Mouse (Mus musculus) mouse embryonic stem cell (cell line): ENCODE results near the gene Cfap46.

ENCODE experiments used
- in situ Hi-C, 2 experiments: fragments of 300-500 bp; cut with MboI; formaldehyde crosslinking; loops; 1 replicate in 1 of 2; 3 replicates in 1 of 2; pipeline ENCODE4 v1.14.3; 2019 to 2020; ENCODE audit warnings: low sequenced_read_pairs in 2 of 2, low pct_unique_long_range_greater_than_20kb in 1 of 2, mixed read lengths in 1 of 2; ENCODE audit not compliant: unreplicated experiment in 1 of 2

The Cfap46 gene

DNA sequence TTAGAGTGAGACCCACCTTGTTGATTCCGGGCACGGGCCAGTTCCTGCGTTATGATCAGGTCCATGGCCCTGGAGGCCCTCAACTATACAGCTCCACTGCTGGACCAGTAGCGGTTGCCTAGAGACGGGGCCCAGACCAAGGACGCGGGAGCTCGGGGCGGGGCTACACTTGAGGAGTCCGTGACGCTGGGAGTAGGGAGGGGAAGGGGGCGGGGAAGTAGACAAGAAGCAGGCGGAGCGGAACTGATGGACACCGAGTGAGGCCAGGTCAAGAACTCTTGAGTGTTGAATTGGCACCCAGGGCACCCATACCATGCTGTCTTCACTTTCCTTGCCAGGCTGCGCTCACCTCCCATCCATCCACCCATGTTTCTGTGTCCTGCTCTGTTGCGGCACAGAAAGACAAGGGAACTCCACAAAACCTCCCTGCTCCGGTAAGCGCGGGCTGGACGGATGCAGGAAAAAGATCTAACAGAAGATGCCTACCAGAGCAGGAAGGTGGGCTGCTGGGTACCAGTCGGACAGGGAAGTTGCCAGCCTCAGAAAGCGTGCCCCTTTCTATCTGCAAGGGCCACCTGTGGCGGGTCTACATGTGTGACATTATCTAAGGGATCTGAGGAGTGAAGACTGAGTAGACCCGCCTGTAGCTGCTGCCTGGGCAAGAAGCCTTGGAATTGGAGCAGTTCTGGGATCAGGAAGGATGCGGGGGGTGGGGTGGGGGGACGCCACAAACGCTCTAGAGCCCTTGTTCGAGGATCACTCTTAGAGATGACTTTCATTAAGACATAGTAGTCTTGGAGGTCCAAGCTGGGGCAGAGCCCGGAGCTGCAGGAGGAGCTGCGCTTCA is at the start of gene Cfap46:
TSS of gene Cfap46 (minus strand) at position 112 of the 847 bp plus-strand sequence.
- in situ Hi-C loops, result no loop called here

DNA sequence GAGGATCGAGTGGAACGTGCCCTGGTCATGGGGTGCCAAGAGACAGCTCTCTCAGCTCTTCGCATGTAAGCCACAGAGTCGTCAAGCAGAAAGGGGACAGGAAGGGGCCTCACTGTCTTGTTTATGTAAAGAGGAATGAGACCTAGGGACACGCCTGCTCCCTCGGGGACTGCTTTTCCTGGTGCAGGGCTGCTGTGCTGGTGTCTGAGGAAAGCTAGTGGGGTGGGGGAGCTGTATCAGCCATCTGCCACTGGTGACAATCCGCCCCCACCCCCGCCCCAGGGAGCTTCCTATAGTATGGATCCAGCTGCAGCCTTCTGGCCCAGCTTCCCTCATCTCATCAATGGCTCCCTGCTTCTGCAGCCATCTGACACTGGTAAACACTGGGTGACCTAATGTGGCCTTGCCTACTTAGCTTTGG is 47.7 kb upstream of the Cfap46 start:
- in situ Hi-C loops, result no loop called here

DNA sequence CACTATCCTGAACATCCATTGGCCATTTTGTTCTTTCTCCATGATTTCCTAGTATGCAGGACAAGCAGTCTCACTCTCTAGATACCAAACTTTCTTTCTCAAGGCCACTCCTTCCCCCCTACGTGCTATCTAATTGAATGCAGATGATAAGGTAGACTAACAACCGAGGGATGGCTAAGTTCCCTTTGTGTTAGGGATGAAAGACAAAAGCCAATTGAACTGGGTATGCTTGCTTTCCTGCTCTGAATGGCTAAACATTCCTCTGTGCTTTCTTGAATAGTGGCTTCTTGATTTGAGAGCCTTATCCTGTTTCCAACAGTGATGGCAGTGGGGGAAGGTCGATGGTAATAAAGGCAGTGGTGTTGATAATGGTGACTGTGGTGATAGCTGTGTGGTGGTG is 43.5 kb upstream of the Cfap46 start:
- in situ Hi-C loops, result no loop called here

DNA sequence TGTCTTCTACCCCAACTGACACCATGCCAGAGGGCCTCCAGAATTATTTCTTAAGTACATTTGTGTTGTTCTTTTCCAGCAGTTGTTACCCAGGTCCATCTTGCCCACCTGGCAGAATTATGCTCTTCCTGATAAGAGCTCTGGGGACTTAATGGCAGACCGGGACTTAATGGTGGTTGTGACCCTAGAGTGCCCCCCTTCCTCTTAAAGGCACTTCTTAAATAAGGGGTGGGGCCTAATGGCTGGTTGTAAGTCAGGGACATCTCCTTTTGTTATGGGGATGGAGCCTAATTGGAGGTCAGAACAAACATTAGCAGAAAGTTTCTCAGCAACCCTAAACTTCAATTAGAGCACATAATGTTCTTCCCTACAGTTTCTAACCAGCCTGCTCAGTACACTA is 42.0 kb upstream of the Cfap46 start:
- in situ Hi-C loops, result no loop called here

DNA sequence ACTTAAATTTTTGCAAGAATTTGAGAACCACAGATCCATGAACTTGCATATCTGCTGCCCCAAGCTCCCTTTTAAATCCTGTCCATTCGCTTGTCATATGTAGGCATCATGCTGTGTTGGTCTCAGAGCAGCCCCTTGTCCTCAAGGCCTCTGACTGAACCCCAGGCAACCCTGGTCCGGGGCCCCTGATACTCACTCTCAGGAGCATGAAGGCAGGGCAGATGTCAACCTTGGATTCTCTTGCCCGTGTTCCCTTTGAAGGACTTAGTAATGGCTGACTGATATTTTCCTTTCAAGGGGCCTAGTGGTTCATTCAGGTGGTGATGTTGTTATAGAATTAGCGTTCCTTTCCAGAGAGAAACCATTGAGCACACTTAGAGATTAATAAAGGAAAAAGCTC is 40.4 kb upstream of the Cfap46 start:
- in situ Hi-C loops, result no loop called here

DNA sequence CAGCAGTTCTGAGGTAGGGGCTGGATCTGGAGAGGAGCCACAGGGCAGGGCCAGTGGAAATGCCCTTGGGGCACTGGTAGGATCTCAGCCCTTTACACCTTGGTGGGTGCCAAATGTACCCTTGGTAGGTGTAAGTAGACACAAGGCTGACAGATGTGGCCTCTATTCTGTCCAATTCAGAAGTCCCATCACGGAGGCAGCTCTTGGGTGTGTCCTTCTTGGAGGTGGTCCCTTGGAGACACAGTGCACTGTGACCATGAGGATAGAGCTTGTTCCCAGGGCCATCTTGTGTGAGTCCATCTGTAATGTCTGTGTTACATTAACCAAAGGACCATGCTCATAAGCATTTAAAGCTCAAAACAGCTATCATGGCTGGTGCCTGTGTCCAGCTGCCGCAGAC is 37.6 kb upstream of the Cfap46 start:
- in situ Hi-C loops, result no loop called here

DNA sequence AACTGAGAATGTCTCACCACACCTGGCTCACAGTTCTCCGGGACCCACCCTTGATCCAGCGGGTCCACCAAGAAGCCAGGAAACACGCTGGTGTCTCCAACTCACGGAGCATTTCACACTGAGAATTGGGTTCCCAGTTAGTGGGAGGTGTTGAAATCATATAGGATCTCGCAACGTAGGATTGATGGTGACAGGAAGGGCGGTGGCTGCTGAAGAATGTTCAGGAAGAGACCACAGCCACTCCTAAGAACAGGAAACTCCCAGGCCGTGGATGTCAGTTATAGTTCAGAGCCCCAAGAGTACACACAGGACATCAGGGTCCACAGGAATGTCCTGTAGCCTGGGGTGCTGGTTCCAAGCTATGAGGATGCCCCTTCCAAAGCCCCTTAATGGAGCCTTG is 34.2 kb upstream of the Cfap46 start:
- in situ Hi-C loops, result no loop called here

DNA sequence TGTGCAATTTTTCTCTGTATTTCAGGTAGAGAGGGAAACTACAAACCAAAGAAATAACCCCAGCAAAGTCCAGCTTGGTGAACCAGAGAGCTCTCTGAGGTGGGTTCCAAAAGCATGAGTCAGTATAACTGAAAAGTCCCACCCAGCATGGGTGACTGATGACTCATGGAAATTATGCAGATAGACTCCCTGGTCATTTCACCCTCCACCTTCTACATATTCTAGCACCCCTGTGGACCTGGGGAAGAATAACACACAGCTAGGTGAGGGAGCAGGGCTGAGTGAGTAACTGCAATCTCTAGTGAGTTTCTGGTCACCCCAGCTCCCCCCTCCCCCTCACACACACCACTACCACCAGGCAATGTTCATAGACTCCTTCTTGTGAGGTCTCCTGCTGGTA is 28.2 kb upstream of the Cfap46 start:
- in situ Hi-C loops, result no loop called here

DNA sequence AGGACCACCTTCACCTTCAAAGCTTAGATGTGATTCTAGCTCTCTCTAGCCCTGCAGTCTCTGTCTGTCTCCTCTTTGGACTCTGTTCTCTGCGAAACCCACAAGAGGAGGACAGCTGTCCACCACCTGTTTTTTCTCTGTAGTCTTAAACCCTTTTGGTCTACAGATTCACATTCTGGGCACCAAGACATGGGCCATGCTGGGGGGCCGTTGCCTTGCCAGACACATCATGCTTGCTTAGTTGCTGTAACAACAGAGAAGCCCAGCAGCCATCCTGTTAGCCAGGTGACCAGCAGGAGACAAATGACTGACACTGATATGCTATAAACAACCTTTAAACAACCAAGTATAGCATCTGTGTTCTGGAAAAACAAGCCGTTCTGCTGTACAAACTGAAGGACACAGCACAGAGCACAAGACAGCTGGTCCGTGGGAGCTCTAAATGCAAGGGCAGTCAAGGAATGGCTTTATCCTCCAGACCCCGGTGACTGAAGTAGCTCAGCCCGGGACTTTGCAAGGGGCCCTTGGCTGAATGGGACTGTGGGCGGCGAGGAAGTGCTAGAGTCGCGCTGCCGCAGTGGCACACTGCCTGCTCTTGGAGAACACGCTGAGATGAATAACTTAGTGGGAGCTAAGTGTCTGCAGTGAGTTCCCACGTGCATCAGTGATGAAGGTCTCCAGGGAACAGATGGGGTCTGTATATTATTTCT is 22.9 kb upstream of the Cfap46 start:
- in situ Hi-C loops, result loop anchor here in 1 of 2 experiments (10.0 kb wide), 1 partner anchor 158 kb away; no protein-coding TSS in a partner anchor

DNA sequence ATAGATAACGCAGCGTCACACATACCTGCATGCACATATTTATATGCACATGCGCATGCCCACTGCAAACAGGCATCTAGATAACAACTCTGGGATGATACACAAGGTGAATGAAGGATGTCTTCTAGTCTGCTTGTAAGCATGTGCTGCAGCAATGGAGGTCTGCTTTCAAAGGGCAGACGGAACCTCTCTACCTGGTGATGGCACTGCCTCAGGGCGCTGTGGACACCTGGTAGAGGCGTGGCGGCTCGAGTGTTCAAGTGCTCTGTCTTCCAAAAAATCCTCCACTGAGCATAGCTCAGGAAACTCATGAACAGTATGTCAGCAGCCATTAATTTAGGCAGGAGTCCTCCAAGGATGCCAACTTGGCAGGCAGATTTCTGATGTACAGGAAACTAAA is 22.2 kb upstream of the Cfap46 start:
- in situ Hi-C loops, result loop anchor here in 1 of 2 experiments (10.0 kb wide), 1 partner anchor 159 kb away; no protein-coding TSS in a partner anchor

DNA sequence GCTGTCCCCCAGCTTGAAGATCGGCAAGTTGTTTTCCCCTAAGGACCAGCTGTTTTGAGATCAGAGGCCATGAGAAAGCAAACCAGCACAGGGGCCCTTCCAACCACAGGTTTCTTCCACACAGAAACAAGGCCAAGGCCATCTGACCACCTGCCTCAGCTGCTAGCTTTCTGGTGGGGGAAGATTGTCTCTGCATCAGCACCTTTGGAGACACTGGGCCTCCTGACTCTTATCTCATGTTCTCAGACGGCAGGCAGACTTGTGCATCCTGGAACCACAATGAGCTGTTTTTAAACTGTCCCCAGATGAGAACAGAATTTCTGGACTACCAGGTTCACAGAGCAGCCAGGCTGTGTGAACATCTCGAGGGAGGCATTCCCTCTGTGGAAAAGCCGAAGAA is 21.5 kb upstream of the Cfap46 start:
- in situ Hi-C loops, result loop anchor here in 1 of 2 experiments (10.0 kb wide), 1 partner anchor 160 kb away; no protein-coding TSS in a partner anchor

DNA sequence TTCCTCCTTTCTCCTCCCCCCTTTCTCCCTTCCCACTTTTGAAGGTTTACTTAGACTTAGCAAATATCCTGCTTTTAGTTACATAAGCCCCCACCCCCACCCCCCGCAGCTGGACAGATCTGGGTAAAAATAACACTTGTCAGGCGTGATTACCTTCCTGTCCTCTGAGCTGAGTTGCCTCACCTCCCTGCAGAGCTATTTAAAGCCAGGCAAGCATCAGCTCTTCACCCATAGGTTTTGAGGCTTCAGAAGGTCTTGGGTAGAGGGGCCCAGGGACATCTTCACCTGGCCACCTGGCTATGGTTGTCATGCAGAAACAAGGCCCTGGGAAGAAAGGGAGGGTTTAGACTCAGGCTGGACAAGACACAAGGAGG is 20.2 kb upstream of the Cfap46 start:
- in situ Hi-C loops, result loop anchor here (5.0 to 10.0 kb wide), 2 partner anchors 158 to 161 kb away; no protein-coding TSS in a partner anchor

DNA sequence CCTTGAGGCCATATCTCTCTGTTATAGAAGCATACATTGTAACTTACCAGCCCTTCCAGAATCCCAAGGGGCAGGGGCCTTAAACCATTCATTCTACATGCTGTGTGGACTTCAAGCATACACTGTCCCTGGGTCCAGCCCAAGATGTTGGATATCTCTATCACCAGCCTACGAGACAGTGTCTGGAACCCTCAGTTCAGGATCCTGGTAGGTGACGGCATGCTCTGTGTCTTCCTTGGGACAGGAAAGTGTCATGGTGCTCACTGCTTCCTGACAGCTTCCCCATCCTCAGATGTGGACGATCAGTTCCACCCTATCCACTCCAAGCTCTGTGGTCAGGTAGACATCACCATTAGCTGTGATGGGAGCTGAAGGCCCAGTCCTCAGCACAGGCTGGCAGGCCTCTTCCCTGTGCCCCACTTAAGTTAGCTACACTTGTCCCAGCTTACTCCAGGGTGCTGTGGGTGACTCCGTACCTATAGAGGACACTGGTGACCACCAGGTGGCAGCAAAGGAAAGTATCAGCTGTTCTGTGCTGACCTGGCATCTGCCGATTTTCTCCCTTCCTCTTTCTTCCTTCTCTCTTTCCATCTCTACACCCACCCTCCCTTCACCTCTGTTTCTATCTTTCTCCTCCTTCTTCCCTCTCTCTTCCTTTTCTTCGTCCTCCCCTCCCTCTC is 19.7 kb upstream of the Cfap46 start:
- in situ Hi-C loops, result loop anchor here (5.0 to 10.0 kb wide), 2 partner anchors 159 to 162 kb away; no protein-coding TSS in a partner anchor

DNA sequence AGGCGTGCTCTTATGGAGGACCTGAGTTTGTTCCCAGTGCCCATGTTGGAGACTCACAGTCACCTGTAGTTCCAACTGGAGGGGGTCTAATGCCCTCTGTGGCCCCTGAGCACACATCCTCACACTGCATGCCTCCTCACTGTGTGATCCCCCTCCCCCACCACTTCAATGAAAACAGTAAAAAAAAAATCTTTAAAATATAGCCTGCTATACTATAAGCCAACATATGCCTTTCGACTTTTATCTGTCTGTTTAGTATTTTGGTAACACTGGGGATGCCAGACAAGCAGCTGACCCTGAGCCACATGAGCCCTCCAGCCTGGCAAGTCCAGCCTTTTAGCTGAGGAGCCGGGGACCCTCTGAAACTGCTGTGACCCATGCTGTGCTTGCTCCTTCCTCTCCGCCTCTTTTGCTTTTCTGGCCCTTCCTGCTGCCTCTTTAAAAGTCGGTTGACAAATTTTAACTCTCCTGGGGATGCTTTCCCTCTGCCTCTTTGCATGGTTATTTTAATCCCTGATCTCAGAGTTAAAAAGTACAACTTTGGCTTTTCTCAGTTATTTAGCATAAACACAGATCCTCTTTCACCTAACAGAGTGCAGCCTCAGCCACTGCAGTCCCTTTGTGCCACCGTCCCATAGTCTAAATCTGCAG is 18.2 kb upstream of the Cfap46 start:
- in situ Hi-C loops, result loop anchor here (5.0 to 10.0 kb wide), 2 partner anchors 161 to 163 kb away; no protein-coding TSS in a partner anchor

DNA sequence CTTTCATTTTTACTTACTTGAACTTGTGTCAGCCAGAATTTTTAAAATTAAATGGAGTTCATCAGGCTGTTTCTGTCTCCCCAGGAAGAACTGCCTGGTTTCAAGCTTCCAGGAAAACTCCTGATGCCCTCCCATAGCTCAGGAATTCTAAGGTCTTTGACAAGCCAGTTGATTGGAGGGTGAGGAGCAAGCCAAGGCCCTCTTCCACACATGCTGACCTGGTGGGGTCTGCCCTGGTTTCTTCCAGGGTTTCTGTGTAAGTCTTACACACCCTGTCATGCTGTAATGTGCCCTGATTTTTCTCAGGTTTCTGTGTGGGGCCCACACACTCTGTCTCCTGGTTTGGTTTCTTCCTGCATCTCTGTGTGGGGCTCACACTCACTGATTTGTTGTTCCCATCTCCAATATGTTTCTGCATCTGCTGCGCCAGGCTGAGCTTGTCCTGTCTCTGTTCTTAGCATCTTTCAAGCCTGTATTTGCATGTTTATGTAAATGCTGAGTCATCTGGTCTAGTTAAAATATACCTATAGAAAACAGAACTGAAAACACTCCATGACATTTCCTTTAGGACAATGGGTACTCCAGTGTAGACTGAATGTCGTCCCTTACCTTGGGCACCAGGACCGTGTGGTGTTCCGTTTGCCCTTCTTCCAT is 9.2 kb upstream of the Cfap46 start:
- in situ Hi-C loops, result no loop called here

DNA sequence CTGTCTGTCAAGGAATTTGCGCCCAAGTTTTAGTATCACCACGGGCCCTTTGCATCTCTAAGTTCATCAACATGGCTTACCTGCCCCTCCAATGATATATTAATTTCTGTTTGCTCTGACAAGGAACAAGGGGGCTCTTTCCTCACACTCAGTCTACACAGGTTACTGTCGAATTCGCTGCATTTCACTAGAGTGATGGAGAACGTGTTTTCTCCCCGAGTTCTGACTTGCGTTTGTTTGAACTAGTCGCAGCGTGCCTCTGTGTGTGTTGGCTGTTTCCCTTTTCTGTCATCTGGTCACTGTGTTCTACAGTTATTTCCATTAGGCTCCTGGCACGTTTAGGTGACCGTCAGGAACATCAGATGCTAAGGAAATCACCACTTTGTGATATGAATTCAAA is 8.6 kb upstream of the Cfap46 start:
- in situ Hi-C loops, result no loop called here

DNA sequence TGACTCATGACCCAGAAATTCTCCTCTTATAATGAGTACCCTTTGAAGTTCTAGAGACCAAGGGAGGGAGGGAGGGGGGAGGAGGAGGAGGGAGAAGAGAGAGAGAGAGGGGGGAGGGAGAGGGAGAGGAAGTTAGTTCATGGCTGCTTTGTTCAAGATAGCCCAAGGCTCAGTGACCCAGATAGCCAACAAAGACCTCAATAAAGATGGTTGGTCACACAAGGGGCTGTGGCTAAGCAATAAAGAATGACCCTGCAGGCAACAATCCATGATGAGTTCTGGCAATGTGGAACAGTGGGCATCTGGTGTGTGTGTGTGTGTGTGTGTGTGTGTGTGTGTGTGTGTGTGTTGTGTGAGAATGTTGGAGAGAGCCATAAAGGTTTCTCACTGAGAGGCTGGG is 1.7 kb upstream of the Cfap46 start:
- in situ Hi-C loops, result no loop called here

DNA sequence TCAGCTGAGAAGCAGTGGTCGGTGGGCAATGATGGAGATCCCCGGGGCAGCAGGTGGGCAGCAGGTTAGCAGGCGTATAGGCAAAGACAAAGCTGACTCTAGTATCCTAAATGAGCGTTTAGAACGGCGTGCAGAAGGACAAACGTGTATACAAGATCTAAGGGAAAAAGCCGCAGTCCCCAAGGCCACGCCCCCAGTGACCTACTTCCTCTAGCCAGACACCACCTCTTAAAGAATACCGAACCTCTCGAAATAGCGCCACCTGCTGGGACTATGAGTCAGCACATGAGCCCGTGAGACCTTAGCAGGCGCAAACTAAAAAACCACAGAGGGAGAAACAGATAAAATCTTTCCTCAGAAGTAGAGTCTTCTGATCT is 924 bp upstream of the Cfap46 start:
- in situ Hi-C loops, result no loop called here
